15 mouse cellular contexts compared by ENCODE assay signal in genomic region chr17:87603123-87603744, GRCm38 (mm10). TPM values are rescaled to one million over a fixed set of nuclear protein-coding genes. Genes with fewer than 3 reads are reported as not detected.
A peak's percentile ranks its signal among the peaks of the same experiment; 100 is the strongest.
DNase-seq lines count a peak whose midpoint lies in the region; ATAC-seq and TF ChIP-seq lines count a peak whose summit lies in the region.
"Had no signal": no experiment of that assay in that cellular context is flagged by ENCODE, and none has a peak within 500 bp of the region (broad histone marks: within the 10 kb centered on the region; RNA-seq: fewer than 3 reads in every experiment).

No protein-coding gene starts in this region.

- H3K4me2 ChIP-seq in kidney, embryonic 15.5 days = no peak overlapping the region
- no peak overlapping the region for H3K4me2 ChIP-seq in embryonic facial prominence, embryonic 14.5 days (ENCODE audit: low read depth, low read length)
- no peak overlapping the region for H3K4me2 ChIP-seq in liver, embryonic 12.5 days
- H3K4me2 ChIP-seq: heart, embryonic 12.5 days; liver, embryonic 15.5 days had no signal

- H3K27me3 ChIP-seq in kidney, embryonic 15.5 days = no peaks in the 10 kb centered on the region
- H3K27me3 ChIP-seq in kidney, adult 2 months (replicated peaks; ENCODE audit: control insufficient read depth, insufficient read depth, low read length) = no peaks in the 10 kb centered on the region
- H3K27me3 ChIP-seq in embryonic facial prominence, embryonic 14.5 days (replicated peaks; ENCODE audit: control insufficient read depth, insufficient read depth, low read length) = no peaks in the 10 kb centered on the region
- H3K27me3 ChIP-seq in liver, embryonic 12.5 days (replicated peaks) = no peaks in the 10 kb centered on the region
- H3K27me3 ChIP-seq: heart, embryonic 12.5 days; liver, embryonic 15.5 days had no signal

- H3K4me1 ChIP-seq in kidney, embryonic 15.5 days = peaks cover 16% of the 10 kb centered on the region
- peaks cover 6% of the 10 kb centered on the region; the same call in 1 of the 2 replicates for H3K4me1 ChIP-seq in kidney, adult 2 months (ENCODE audit: control insufficient read depth, insufficient read depth, low read length)
- H3K4me1 ChIP-seq in embryonic facial prominence, embryonic 14.5 days (ENCODE audit: control insufficient read depth, insufficient read depth, low read length) = no peaks in the 10 kb centered on the region
- peaks cover 8% of the 10 kb centered on the region; the same call in 1 of the 2 replicates for H3K4me1 ChIP-seq in liver, embryonic 12.5 days
- H3K4me1 ChIP-seq: heart, embryonic 12.5 days had no signal

- intact Hi-C loops in left cerebral cortex, postnatal 14 days (cut with DNase I) = loop anchor here (2.0 to 10.0 kb wide), 2 partner anchors 62 to 362 kb away; no protein-coding TSS in a partner anchor

- no peak for TF ChIP-seq POLR2A in kidney, adult 2 months (IDR thresholded peaks at IDR 0.05; ENCODE audit: low read depth, low read length)

- no peaks in the 10 kb centered on the region for H3K36me3 ChIP-seq in kidney, embryonic 15.5 days
- H3K36me3 ChIP-seq in kidney, adult 2 months (ENCODE audit: control insufficient read depth, insufficient read depth, low read length) = no peaks in the 10 kb centered on the region
- H3K36me3 ChIP-seq in embryonic facial prominence, embryonic 14.5 days (ENCODE audit: control insufficient read depth, insufficient read depth, low read length) = no peaks in the 10 kb centered on the region
- no peaks in the 10 kb centered on the region for H3K36me3 ChIP-seq in liver, embryonic 12.5 days
- H3K36me3 ChIP-seq: G1E; heart, embryonic 12.5 days; liver, embryonic 15.5 days had no signal

- WGBS in kidney, embryonic 15.5 days = 67% methylated on average over 15 of the region's 15 CpGs
- 75% methylated on average over 15 of the region's 15 CpGs for WGBS in kidney, adult 2 months
- WGBS in embryonic facial prominence, embryonic 14.5 days = 80% methylated on average over 15 of the region's 15 CpGs
- WGBS in liver, embryonic 12.5 days (ENCODE audit: insufficient replicate concordance) = 68% methylated on average over 15 of the region's 15 CpGs

- no peaks in the 10 kb centered on the region for H3K9me3 ChIP-seq in kidney, embryonic 15.5 days (replicated peaks)
- no peaks in the 10 kb centered on the region for H3K9me3 ChIP-seq in embryonic facial prominence, embryonic 14.5 days (ENCODE audit: control insufficient read depth, low read length)
- no peaks in the 10 kb centered on the region for H3K9me3 ChIP-seq in liver, embryonic 12.5 days (replicated peaks)
- H3K9me3 ChIP-seq: G1E; liver, embryonic 15.5 days had no signal

- no peak for DNase-seq in kidney, adult 2 months
- peak; percentile 67 for DNase-seq in 416B (ENCODE audit: low read depth)
- DNase-seq in embryonic facial prominence, embryonic 14.5 days (ENCODE audit: low spot score) = no peak
- DNase-seq in left cerebral cortex, postnatal 14 days (ENCODE audit: low spot score in 2 of 2) = no peak
- no peak for DNase-seq in cerebellum, postnatal 14 days
- DNase-seq: adrenal gland, adult 2 months; cerebellum, adult 2 months; forebrain, postnatal 0 days; gastrocnemius, postnatal 25 days had no signal

- no peak overlapping the region for H3K27ac ChIP-seq in kidney, embryonic 15.5 days
- H3K27ac ChIP-seq in kidney, adult 2 months (ENCODE audit: insufficient read depth, low read depth, low read length) = no peak overlapping the region
- no peak overlapping the region for H3K27ac ChIP-seq in embryonic facial prominence, embryonic 14.5 days (replicated peaks; ENCODE audit: low read depth, low read length)
- H3K27ac ChIP-seq in liver, embryonic 12.5 days = no peak overlapping the region
- H3K27ac ChIP-seq: liver, embryonic 15.5 days had no signal

- H3K9ac ChIP-seq in kidney, embryonic 15.5 days = no peak overlapping the region
- H3K9ac ChIP-seq in embryonic facial prominence, embryonic 14.5 days (ENCODE audit: low read depth, low read length) = no peak overlapping the region
- H3K9ac ChIP-seq in liver, embryonic 12.5 days = no peak overlapping the region
- H3K9ac ChIP-seq: forebrain, postnatal 0 days; heart, embryonic 12.5 days; liver, embryonic 15.5 days had no signal

- no peak for TF ChIP-seq CTCF in kidney, adult 2 months (conservative IDR thresholded peaks at IDR 0.05; ENCODE audit: insufficient read depth, insufficient read length, low read depth, low read length)

- peak; percentile 33; the same call in 1 of the 2 replicates for ATAC-seq in kidney, embryonic 15.5 days (replicated peaks; ENCODE audit: low FRiP score)
- ATAC-seq in embryonic facial prominence, embryonic 14.5 days (ENCODE audit: low read depth) = 0 out of 2 replicates have a peak, but pooled peaks have one; percentile 24
- peak; percentile 24; the same call in 1 of the 2 replicates for ATAC-seq in megakaryocyte progenitor cell, adult 5-6 weeks (replicated peaks; ENCODE audit: poor library complexity)
- ATAC-seq in liver, embryonic 12.5 days = no peak
- ATAC-seq: forebrain, postnatal 0 days had no signal

- no peak overlapping the region for H3K4me3 ChIP-seq in kidney, embryonic 15.5 days (replicated peaks)
- no peak overlapping the region for H3K4me3 ChIP-seq in kidney, adult 2 months (ENCODE audit: insufficient read depth, low read depth, low read length)
- H3K4me3 ChIP-seq in embryonic facial prominence, embryonic 14.5 days (ENCODE audit: low read depth, low read length) = no peak overlapping the region
- H3K4me3 ChIP-seq in liver, embryonic 12.5 days = no peak overlapping the region
- H3K4me3 ChIP-seq: heart, embryonic 12.5 days; liver, embryonic 15.5 days had no signal

RNA-seq across cellular contexts. Expression of gene Epcam, which starts 32.5 kb away (rescaled TPM):
- polyA plus RNA-seq in kidney, embryonic 15.5 days (2015; fragmentation: Nextera tagmentation; extraction: Ambion mirVana) = 234 and 258 TPM in 2 replicates
- polyA plus RNA-seq in kidney, adult 2 months (2012; rRNA removed) = 59.5 and 73.8 TPM in 2 replicates
- polyA plus RNA-seq in embryonic facial prominence, embryonic 14.5 days (2014; fragmentation: Nextera tagmentation; extraction: Ambion mirVana) = 88.9 and 110 TPM in 2 replicates
- total RNA-seq in megakaryocyte progenitor cell, adult 5-6 weeks (2015) = not detected in 2 replicates
- total RNA-seq in megakaryocyte progenitor cell, adult 5-6 weeks (2017) = 0.34 TPM in 1 of 2 replicates, not detected in the other
- total RNA-seq in left cerebral cortex, postnatal 14 days (2021) = under 1 TPM; 0.20 to 0.57 TPM
- polyA plus RNA-seq in liver, embryonic 12.5 days (2016; fragmentation: Nextera tagmentation; extraction: Ambion mirVana) = 2.3 and 3.2 TPM in 2 replicates
- total RNA-seq: G1E; gastrocnemius, postnatal 25 days had no signal
- polyA plus RNA-seq: adrenal gland, adult 2 months; G1E had no signal

Comparison
In these comparisons a context has a peak if more than half of its experiments do, and no peak if none do; other contexts are left out.
1. RNA of gene Epcam, which starts 32.5 kb away (polyA plus RNA-seq): 234 to 258 TPM in kidney, embryonic 15.5 days, 88.9 to 110 TPM in embryonic facial prominence, embryonic 14.5 days and 59.5 to 73.8 TPM in kidney, adult 2 months; 2.3 to 3.2 TPM in liver, embryonic 12.5 days; every median in the first group is over 10 times any median in the second.